Mouse (Mus musculus): ENCODE measurements around the gene Olfr70.

The Olfr70 gene

GRCm38 (mm10) chr4:43655656-43656338, 44.8 kb downstream of the Olfr70 start:
- no peak for DNase-seq (ENCODE audit: low spot score)

GRCm38 (mm10) chr4:43653161-43654015, 47.2 kb downstream of the Olfr70 start, which contains the start of gene Spag8:
Gene Spag8 (minus strand): TSS chr4:43653594.
- DNase-seq (ENCODE audit: low spot score): no peak

DNA sequence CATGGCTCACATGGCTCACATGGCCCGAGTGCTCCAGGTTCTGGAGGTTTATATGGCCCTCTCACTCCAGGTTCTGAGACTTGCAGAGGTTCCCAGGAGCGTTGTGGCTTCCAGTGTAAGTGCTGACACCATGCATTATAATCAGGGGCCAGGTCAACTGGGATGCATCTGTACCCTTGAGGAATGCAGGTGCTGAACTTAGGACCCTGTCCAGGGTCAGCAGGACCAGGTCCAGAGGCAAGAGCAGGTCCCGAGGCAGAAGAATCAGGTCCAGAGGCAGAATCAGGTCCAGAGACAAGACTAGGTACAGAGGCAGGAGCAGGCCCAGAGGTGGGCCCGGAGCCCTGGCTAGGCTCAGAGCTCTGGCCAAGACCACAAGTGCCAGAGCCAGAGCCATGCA, 47.9 kb downstream of the Olfr70 start:
- DNase-seq (ENCODE audit: low spot score): no peak

DNA sequence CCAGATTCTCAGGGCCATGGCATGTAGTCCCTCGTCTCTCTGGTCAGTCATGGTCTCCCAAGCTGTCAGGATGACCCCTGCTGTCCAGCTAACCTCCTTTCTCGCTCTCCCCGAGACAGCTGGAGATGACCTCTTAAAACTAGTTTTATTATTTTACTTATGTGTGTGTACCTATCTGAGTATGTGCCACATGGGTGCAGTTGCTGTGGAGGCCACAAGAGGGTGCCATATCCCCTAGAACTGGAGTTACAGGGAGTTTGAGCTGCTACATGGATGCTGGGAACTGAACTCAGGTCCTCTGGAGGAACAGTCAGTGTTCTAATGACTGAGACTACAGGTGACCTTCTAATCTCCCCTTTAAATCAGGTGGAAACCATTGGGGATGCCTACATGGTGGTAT, 50.8 kb downstream of the Olfr70 start:
- DNase-seq (ENCODE audit: low spot score): no peak
